Mouse (Mus musculus) left cerebral cortex, postnatal 14 days (tissue): Measurements from ENCODE around the gene Casp2. TPM values are rescaled to one million over a fixed set of nuclear protein-coding genes. Genes with fewer than 3 reads are reported as not detected.

Experiments used
- DNase-seq, 2 experiments: peaks; one replicate each; pipeline ENCODE4 v3.0.0; 2021 to 2022; ENCODE audit warnings: low spot score in 2 of 2, mixed read lengths in 1 of 2
- intact Hi-C: fragments of 180-260 bp; cut with DNase I; formaldehyde crosslinking; loops from one replicate; pipeline ENCODE4 v1.15.1; 2025
- total RNA-seq, 2 experiments: library from RNA; stranded (reverse); gene quantifications; 2 replicates each; pipeline ENCODE4 v1.2.3; 2021

Casp2 gene
- total RNA-seq, 2 experiments from 2014 or later: 20.6 to 22.3 TPM

DNA sequence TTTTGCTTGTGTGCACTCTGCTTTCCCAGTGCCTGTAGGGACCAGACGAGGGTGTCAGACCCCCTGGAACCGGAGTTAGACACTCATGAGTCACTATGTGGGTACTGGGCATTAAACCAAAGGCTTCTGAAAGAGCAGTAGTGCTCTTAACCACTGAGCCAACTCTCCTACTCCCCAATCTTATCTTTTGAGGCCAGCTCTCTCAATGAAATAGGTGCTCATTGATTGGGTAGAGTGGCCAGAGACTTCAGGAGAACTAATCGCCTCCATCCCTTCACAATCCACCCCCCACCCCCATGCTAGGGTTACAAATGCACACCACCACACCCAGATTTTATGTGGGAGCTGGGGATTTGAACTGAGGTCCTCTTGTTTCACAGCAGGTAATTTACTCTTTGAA is 64.0 kb downstream of the Casp2 start:
- DNase-seq: no peak
- intact Hi-C loops: loop anchor here (10.0 kb wide), 1 partner anchor 256 kb away; no protein-coding TSS in a partner anchor

DNA sequence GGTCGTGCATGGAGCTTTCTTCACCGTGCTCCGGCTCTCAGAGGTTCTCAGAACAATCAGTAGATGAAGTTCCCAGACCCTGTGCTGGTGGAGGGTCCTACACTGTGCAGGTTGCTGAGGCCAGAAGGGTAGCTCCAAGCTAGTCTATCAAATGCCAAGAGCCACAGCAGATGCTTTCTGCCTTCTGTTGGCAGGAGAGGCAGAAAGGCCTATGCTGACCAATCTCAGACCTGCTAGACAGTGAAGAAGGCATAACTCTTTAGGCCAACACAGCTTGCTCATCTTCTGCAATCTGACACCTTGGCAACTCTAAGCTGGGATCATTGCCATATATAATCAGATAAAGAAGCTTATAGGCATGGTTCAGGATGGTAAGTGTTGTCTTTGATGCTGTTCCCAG is 65.4 kb downstream of the Casp2 start:
- intact Hi-C loops: no loop called here
- DNase-seq: no peak

DNA sequence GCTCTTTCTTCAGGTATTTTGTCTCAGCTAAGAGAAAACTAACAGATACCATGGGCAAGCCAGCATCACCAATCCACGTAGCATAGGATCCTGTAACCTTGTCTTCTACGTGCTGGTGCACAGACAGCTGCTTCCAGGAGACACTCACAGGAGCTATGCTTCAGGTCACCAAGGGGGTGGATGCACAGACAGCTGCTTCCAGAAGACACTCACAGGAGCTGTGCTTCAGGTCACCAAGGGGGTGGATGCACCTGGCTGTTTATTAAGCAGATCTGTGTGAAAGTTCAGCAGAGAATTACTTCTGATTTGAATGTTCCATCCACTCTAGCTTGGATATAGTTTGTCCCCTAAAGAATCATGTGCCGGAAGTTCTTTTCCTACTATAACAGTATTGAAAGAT is 66.2 kb downstream of the Casp2 start:
- no peak for DNase-seq
- intact Hi-C loops: no loop called here

Other genes with a start within 250 kb of the Casp2 start
- gene Sva, start 226.6 kb upstream of the Casp2 start, total RNA-seq: not detected
- not detected for gene Tas2r139, start 124.0 kb upstream of the Casp2 start, total RNA-seq
- gene Tas2r144, start 49.7 kb upstream of the Casp2 start, total RNA-seq: not detected
- 1 to 10 TPM; 7.1 to 7.6 TPM for gene Gstk1, start 19.1 kb upstream of the Casp2 start, total RNA-seq
- gene Tmem139, start 3.0 kb upstream of the Casp2 start, total RNA-seq: not detected
- 1 to 10 TPM; 3.2 to 4.4 TPM for gene Clcn1, start 21.7 kb downstream of the Casp2 start, total RNA-seq
- gene Fam131b, start 59.7 kb downstream of the Casp2 start, total RNA-seq: 100 to 1,000 TPM; 118 to 121 TPM
- gene Zyx, start 84.6 kb downstream of the Casp2 start, total RNA-seq: 10 to 100 TPM; 51.8 to 60.0 TPM
- under 1 TPM; 0.22 to 0.34 TPM for gene Epha1, start 108.3 kb downstream of the Casp2 start, total RNA-seq
- not detected for gene Tas2r143, start 135.3 kb downstream of the Casp2 start, total RNA-seq
- not detected for gene Tas2r135, start 140.4 kb downstream of the Casp2 start, total RNA-seq
- gene Tas2r126, start 169.6 kb downstream of the Casp2 start, total RNA-seq: not detected
- gene Olfr458, start 200.2 kb downstream of the Casp2 start, total RNA-seq: not detected
- not detected for gene Olfr457, start 211.3 kb downstream of the Casp2 start, total RNA-seq
- not detected for gene Olfr456, start 222.2 kb downstream of the Casp2 start, total RNA-seq